Mouse (Mus musculus) T-helper 17 cell (primary cell): ENCODE data around the gene Msmb.

Experiments used
- in situ Hi-C, 2 experiments: fragments of 300-600 bp; cut with MboI, MseI; formaldehyde crosslinking; loops; 1 replicate in 1 of 2; 2 replicates in 1 of 2; pipeline ENCODE4 v1.15.1; 2025; ENCODE audit warnings: high pct_unique_total_duplicates in 2 of 2

Msmb gene

DNA sequence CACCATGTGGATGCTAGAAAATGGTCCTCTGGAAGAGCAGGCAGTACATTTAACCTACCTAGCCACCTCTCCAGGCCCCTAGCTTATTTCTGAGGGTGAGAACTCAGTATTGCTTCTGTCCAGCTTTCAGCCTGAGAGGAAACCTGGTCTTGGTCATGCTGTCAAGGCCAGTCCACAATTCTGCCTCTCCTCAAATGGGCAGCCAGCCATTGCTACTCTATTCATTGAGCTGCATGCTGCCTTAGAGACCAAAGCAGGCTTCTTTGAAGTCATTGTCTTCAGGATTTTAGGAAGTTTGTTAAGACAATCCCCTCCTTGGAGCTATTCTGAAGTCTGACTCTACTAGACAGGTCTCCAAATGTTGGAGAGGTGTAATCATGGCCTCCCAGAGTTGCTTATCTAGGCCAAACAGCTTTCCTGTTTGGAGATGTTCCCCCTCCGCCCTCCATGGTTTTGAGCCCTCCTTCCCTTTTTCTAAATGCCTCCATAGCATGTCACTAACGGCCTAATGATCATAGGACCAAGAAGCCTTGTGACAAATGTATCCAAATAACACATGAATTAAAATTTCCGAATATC lies 26.9 kb downstream of the Msmb start:
- in situ Hi-C loops, result loop anchor here in 1 of 2 experiments (25.0 kb wide), 1 partner anchor 1156 kb away; the partner anchor contains the start of genes Glt8d1, Gnl3, Pbrm1 and Spcs1

DNA sequence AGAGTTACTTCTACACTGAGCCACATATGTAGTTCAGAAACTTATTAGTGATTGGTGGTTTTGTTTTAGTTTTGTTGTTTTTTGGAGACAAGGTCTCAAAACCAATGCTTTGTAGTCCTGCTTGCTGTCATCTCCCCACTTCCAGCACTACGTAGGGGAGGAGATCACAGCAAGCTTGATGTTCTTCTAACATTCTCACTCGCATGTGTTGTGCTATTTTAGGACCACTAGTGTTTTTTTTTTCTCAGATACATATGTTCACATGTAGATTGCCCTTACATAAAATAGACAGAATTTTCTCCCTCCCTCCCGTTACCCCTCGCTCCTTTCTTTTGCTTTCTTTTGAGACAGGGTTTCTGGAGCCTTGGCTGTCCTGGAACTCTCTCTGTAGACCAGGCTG lies 28.3 kb downstream of the Msmb start:
- in situ Hi-C loops, result loop anchor here in 1 of 2 experiments (25.0 kb wide), 1 partner anchor 1158 kb away; the partner anchor contains the start of genes Glt8d1, Gnl3, Pbrm1 and Spcs1

DNA sequence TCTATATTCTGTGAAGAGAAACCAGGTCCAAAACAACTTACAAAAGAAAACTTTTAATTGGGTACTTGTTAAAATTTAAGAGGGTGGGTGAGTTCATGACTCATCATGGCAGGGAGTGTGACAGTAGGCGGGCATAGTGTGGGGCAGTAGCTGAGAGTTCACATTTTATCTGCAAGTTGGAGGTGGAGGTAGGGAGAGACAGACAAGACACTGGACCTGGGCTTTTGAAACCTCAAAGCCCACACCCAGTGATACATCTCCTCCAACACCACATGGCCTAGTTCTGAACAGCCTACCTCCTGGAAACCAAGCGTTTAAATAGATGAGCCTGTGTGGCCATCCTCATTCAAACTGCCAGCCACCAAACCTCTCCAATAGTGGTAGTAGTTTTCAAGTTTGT lies 33.5 kb downstream of the Msmb start:
- in situ Hi-C loops, result loop anchor here in 1 of 2 experiments (25.0 kb wide), 2 partner anchors 963 to 1163 kb away; partner anchors contain the start of genes Glt8d1, Gnl3, Nisch and Pbrm1

DNA sequence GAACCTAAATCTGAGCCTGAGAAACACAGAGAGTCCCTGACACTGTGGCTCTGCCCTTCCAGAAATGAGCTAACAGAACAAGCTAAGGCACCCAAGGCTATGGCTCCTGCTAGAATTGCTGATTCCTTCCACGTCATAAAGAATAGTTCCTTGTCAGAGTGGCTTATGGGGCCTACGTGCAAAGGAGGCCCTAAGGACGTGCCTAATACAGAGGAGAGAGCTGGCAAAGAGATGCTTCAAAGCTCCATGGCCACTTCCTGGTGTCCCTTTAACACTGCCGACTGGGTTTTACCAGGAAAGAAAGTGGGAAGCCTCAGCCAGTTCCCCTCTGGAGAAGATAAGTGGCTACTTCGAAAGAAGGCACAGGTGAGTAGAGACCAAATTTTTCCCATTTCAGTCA lies 34.8 kb downstream of the Msmb start:
- in situ Hi-C loops, result loop anchor here in 1 of 2 experiments (25.0 kb wide), 2 partner anchors 964 to 1164 kb away; partner anchors contain the start of genes Glt8d1, Gnl3, Nisch and Pbrm1

DNA sequence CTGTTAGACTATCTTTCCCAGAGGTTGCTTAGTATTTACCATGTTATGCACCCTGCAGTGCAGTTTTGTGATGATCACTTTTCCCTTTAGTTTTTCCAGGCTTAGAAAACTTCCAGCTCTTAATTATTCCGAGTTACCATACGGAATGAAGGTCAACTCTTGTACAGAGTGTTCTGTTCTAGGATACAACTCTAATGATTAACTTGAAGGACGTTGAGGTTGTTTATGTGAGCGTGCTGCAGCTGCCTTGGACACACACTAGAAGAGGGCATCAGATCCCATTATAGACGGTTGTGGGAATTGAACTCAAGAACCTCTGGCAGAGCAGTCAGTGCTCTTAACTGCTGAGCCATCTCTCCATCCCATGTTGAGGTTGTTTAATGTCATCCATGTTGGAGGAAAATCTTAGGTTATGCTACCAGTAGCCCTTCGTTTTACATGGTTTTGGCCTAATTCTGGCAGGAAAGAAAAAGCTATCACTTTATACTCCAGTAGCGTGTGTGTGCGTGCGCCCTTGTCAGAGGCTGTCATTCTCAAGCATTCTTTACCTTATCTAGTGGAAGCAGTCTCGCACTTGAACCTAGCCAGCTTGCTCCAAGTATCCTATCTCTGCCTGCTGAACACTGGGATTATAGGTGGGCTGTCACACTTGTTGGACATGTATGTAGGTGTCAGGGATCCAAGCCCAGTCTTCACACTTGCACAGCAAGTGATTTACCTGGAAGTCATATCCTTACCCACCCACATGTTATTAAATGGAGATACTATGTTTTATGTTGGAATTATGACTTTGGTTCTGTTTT lies 37.8 kb downstream of the Msmb start:
- in situ Hi-C loops, result loop anchor here in 1 of 2 experiments (25.0 kb wide), 2 partner anchors 967 to 1167 kb away; partner anchors contain the start of genes Glt8d1, Gnl3, Nisch and Pbrm1

- in situ Hi-C loops, result loop anchor here in 1 of 2 experiments (25.0 kb wide), 2 partner anchors 969 to 1169 kb away; partner anchors contain the start of genes Glt8d1, Gnl3, Nisch and Pbrm1
These were observed 39.0 kb downstream of the Msmb start for GRCm38 (mm10) chr14:32180861-32181260.

DNA sequence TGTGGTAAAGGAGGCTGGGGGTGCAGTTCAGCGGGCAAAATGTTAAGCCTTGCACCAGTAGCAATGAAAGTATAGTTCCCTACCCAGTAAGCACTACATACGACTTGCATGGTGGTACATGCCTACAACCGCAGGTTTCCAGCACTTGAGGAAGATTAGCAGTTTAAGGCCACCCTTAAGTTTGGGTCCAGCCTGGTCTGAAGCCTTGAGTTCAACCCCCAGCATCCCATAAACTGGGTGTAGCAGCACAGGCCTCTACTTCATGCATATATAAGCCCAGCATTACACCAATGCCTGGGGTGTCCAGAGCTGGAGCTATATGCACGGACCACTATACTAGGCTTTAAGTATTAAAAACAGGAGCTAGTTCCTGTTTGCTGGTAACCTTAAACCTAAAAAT lies 42.0 kb downstream of the Msmb start:
- in situ Hi-C loops, result loop anchor here in 1 of 2 experiments (25.0 kb wide), 2 partner anchors 972 to 1172 kb away; partner anchors contain the start of genes Glt8d1, Gnl3, Nisch and Pbrm1

GRCm38 (mm10) chr14:32190627-32191391 lies 49.0 kb downstream of the Msmb start:
- in situ Hi-C loops, result loop anchor here in 1 of 2 experiments (25.0 kb wide), 2 partner anchors 979 to 1179 kb away; partner anchors contain the start of genes Glt8d1, Gnl3, Nisch and Pbrm1

- in situ Hi-C loops, result loop anchor here in 1 of 2 experiments (25.0 kb wide), 2 partner anchors 980 to 1180 kb away; partner anchors contain the start of genes Glt8d1, Gnl3, Nisch and Pbrm1
These were observed 50.1 kb downstream of the Msmb start for GRCm38 (mm10) chr14:32191926-32192325.

DNA sequence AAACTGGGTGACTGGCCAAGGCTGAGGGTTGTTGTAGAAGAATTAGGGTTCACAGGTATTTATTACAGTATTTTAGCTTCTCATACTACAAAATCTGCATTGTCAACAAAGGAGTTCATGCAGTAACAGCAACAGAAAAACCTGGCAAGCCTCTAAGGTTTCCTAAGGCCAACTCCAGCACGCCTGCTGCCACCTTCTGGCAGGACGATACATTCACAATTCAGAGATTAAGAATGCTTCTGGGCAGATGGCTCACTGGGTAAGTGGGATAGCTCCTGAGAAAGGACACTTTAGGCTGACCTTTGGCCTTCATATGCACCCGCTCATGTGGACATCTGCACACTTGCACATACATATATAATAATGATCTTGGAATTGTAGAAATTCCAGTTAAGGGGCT lies 50.6 kb downstream of the Msmb start:
- in situ Hi-C loops, result loop anchor here in 1 of 2 experiments (25.0 kb wide), 2 partner anchors 980 to 1180 kb away; partner anchors contain the start of genes Glt8d1, Gnl3, Nisch and Pbrm1

DNA sequence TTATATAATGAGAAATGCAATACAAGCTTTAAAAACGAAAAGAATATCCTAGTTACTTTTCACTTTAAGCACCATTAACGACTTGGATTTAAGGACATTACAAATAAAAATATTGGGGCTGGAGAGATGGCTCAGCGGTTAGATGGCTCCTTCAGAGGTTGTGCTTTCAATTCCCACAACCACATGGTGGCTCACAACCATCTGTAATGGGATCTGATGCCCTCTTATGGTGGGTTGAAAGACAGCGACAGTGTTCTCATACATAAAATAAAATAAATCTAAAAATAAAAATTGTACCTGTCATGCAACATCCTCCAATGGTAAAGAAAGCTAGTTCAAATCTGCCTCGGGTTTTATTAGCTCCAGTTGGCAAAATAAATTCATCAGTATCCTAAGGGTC lies 51.7 kb downstream of the Msmb start:
- in situ Hi-C loops, result loop anchor here in 1 of 2 experiments (25.0 kb wide), 2 partner anchors 981 to 1181 kb away; partner anchors contain the start of genes Glt8d1, Gnl3, Nisch and Pbrm1

- in situ Hi-C loops, result loop anchor here in 1 of 2 experiments (10.0 kb wide), 1 partner anchor 1243 kb away; the partner anchor contains the start of gene Mapk8
These were observed 59.5 kb downstream of the Msmb start for GRCm38 (mm10) chr14:32201354-32201753.

DNA sequence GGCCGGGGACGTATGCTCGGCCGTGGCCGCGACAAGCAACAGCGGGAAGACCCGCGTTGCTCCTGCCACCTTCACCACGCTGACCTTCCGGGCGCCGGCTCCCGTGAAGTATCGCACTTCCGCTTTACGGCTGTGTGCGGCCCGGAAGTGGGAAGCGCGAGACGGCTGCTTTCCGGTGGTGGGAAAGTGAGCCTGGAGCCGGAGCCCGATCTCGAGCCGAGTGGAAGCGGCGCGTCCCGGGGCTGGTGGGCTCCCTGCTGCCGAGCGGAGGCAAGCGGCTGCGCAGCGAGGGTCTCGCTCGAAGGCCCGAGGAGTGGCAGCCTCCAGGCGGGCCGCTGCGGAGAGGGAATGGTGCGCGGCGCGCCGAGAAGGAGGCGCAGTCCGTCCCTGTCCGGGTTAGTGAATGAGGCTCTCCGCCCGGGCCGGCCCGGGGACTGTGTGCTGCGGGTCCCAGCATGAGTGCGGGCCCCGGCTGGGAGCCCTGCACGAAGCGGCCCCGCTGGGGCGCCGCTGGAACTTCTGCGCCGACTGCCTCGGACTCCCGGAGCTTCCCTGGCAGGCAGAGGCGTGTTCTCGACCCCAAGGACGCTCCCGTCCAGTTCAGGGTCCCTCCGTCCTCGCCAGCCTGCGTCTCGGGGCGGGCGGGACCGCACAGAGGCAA lies 60.1 kb downstream of the Msmb start, which contains the start of the genes Timm23 and Parg:
TSS of gene Timm23 (minus strand) at position 108 of the 661 bp plus-strand sequence.
TSS of gene Parg (plus strand) at position 159 of the 661 bp plus-strand sequence.
- in situ Hi-C loops, result loop anchor here in 1 of 2 experiments (10.0 kb wide), 1 partner anchor 1243 kb away; the partner anchor contains the start of gene Mapk8
